Mouse (Mus musculus) inflammation-experienced regulatory T-cells, adult 6 months (primary cell): Measurements from ENCODE around the gene AI481877. TPM values are rescaled to one million over a fixed set of nuclear protein-coding genes. Genes with fewer than 3 reads are reported as not detected.
A peak's percentile ranks its signal among the peaks of the same experiment; 100 is the strongest.

ENCODE experiments used
- ATAC-seq: one replicate; pipeline ENCODE4 v1.8.0; 2017
- polyA plus RNA-seq, 3 experiments: library from polyadenylated mRNA; unstranded; fragments of 100-300 nt; shearing (Covaris generic); gene quantifications; one replicate each; pipeline ENCODE4 v1.2.1; 2017

The AI481877 gene
- polyA plus RNA-seq, 3 experiments from 2014 or later = not detected

DNA sequence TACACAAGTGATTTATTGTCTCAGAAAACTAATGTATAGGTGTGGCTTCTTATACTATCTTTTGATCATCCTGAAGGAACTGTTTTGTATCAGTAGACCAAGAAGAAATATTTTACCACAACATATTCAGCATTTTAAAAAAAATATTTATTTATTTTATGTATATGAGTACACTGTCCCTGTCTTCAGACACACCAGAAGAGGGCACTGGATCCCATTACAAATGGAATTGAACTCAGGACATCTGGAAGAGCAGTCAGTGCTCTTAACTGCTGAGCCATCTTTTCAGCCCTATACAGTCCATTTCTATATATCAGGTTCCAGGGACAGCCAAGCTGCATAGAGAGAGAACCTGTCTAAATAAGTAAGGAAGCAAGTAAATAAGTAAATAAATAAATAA is 15.2 kb downstream of the AI481877 start:
- no peak for ATAC-seq

DNA sequence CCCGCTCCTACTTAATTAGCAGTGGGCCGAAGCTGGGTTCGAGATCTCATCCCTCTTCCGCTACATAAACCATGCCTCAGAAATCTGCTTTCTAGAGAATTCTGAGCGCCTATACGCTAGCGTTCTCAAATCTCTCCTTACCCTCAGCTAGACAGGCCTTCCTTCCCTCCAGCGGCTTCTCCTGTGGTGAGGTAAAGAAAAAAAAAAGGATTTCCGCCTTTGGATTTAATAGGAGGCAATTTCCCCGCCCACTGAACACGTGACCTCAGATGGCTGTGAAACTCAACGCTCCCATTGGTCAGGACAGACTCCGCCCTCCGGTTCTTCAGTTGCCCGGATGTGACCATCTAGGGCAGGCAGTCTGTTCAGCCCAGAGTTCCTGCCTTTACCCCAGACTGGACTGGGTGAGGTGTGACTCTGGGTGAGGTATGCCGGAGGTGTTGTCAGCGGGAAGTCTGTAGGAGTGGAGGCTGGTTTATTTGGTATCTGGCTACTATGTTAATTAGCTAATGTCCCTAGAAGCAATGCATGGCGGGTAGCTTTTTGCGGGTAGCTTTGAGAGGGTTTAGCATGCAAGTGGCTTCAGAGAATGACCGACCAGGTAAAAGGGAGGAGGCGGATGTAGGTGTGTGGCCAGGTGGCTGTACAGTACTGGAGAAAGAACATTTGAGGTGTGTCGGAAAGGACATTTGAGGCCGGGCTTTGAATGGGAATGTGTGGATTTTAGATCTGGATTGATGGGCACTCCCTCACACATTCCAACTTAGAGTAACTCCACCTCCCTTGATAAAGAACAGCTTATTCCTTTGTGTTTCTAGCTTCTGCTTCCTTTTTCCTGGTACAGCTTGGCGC is 20.9 kb downstream of the AI481877 start:
- no peak for ATAC-seq

DNA sequence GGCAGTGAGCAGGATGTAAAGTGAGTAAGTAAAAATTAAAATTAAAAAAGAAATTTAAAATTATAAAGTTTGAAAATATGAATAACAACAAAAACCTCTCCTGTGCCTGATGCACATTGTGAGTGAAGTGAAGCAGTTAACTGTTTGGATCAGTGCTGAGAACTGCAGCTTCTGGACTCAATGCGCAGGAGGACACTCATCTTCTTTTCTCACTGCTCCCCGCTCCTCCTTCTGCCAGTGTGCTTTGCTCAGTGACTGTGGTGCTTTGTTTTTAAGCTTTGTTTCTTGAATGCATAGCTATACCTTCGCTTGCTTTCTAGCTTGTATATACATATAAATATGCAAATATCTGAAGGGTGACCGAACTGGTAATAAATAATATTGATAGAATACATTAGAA is 30.1 kb downstream of the AI481877 start:
- ATAC-seq = no peak

DNA sequence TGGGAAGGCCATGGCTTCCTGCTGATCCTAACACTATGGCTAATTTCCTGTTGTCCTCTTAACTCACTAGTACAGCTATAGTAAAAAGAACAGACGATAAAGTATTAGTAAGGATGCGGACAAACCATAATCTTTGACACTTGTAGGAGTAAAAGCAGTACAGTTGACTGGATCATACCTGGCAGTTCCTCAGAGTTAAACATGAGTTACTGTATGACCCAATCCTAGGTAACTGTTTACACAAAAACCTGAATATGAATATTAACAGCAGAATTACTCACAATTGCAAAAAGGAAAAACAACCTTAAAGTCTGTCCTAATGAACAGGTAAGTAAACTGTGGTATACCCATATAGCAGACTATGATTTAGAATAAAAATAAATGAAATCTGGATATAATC is 30.9 kb downstream of the AI481877 start:
- no peak for ATAC-seq

DNA sequence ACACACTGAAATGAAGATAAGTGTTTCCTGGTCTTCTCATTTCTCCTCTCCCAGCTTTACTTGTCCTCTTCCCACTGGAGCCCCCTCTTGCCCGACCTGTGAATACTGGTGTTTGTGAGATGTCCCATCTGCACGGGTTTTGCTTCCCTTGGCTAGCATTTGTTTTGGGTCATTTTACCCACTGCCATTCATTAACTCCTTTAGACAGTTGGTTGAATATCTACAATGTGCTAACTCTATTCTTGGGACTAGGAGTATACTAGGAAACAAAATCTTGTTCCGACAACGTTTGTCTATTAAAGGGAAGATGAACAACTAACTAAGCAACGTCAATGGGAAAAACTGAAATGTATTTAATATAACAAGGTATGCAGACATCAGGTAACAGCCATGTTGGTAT is 32.1 kb downstream of the AI481877 start:
- ATAC-seq = no peak

DNA sequence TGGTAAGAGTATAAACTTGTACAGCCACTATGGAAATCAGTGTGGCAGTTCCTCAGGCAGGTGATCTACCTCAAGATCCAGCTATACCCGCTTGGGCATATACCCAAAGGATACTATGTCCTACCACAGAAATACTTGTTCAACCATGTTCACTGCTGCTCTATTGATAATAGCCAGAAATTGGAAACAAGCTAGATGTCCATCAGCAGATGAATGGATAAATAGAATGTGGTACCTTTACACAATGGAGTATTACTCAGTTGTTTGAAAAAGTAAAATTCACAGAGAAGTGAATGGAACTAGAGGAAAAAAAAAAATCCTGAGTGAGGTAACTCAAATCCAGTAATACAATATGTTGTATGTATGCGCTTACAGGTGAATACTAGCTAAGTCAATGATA is 34.6 kb downstream of the AI481877 start:
- ATAC-seq = peak; percentile 99

GRCm38 (mm10) chr4:59096393-59096792 is 42.4 kb downstream of the AI481877 start:
- ATAC-seq = peak; percentile 88

- ATAC-seq = no peak
Observed at GRCm38 (mm10) chr4:59089391-59089790, 49.4 kb downstream of the AI481877 start.

- no peak for ATAC-seq
Observed at GRCm38 (mm10) chr4:59083430-59083829, 55.4 kb downstream of the AI481877 start.

GRCm38 (mm10) chr4:59069276-59069675 is 69.5 kb downstream of the AI481877 start:
- ATAC-seq = no peak

GRCm38 (mm10) chr4:59062526-59062925 is 76.3 kb downstream of the AI481877 start:
- ATAC-seq = no peak

DNA sequence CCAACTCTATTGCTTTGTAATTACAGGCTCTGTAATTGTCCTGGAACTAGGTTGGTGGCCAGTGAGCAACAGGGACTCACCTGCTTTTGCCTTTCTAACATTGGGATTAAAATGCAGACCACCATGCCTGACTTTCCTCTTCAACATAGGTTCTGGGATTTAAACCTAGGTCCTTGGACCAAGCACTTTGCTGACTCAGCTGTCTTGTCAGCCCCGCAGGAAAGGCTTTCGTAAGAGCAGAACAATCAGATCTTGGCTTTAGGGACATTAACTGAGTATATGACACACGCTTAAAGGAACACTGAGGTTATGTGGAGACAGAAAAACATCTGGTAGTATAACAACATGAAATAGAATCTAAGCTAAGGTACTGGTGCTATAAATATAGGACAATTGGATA is 80.9 kb downstream of the AI481877 start:
- no peak for ATAC-seq

- no peak for ATAC-seq
Observed at GRCm38 (mm10) chr4:59051081-59051480, 87.7 kb downstream of the AI481877 start.

GRCm38 (mm10) chr4:59047222-59047621 is 91.6 kb downstream of the AI481877 start:
- ATAC-seq = no peak

DNA sequence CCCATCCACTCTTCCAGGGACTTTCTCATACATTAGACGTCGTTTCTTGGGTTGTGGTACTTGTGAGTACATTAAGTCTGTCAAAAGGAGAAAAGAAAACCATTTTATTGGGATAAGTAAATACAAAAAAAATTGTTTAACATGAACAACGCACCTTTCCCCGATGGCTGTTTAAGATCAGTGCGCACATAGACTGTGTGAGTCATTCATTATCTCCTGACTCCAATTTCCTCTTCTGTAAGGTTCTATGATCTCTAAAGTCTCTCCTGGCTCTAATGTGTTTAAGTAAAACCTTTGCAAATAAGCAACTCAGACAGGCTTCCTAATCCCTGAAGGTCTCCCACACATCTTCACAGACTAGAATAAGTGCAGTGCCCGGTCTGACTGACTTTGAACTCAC is 94.9 kb downstream of the AI481877 start:
- no peak for ATAC-seq

- ATAC-seq = no peak
Observed at GRCm38 (mm10) chr4:59043074-59043473, 95.7 kb downstream of the AI481877 start.

DNA sequence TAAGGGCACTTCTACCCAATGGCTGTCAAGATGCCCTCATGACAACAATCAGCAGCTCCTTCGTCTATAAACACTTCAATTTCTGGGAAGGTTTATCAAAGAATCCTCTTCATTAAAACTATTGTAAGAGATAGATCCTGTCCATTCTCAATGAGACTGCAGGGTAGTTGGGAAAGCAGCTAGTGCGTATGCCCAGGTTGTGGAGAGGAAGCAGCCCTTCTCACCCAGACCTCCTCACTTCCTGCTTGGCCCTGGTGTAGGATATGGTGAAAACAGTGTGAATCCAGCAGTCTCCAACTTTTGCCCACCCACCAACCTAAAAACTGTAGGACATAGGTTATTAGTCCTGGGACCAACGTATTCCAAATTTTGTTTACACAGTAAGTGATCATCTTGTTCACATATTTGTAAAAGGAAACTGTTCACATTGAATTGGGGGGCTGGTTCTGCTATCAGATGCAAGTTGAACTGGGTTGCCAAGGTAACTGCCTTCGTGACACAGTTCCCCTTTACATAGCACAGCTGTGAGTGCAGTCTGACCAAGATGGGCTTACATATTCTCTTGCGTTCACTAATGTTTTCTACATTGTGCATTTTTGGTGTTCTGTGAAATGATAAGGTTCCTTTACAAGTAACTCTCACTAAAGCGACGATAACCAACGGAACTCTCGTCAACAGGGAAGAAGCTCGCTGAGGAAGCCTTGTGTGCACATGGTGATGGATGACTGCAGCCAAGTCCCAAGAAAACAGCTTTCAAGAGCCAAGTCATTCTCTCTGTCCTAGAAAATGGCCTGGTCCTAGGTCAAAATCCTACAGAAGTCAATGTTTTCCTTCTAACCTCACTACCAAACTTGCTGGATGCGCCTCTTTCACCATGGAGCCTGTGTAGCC is 98.1 kb downstream of the AI481877 start:
- no peak for ATAC-seq

DNA sequence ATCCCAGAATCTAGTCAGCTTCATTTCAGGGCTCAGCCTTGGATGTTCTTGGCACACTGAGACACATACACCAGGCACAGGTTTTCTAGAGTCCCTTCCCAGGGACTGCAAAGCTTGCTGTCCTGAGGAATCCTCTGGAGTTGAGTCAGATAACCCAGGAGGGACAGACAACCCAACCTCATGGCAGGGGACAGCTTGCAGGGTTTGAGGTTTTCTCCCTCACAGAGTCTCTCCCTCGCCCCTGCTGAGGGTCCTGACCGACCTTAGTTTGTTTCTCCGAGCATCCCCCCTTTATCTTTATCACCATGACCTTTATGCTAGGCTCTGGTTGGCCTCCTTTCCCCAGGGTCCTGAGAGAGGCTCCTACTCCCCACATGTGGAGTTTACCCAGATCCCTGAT is 101.3 kb downstream of the AI481877 start:
- no peak for ATAC-seq

GRCm38 (mm10) chr4:59036490-59037127 is 102.2 kb downstream of the AI481877 start:
- peak; percentile 62 for ATAC-seq

- ATAC-seq = no peak
Observed at GRCm38 (mm10) chr4:59035786-59036350, 102.9 kb downstream of the AI481877 start.

GRCm38 (mm10) chr4:59034918-59035785 is 103.6 kb downstream of the AI481877 start, which contains the start of gene Gng10:
Gng10 (plus strand) TSS chr4:59035088.
- peak; percentile 79 for ATAC-seq
